Comparison of ENCODE assay signal across 29 mouse cellular contexts in the genomic region with DNA sequence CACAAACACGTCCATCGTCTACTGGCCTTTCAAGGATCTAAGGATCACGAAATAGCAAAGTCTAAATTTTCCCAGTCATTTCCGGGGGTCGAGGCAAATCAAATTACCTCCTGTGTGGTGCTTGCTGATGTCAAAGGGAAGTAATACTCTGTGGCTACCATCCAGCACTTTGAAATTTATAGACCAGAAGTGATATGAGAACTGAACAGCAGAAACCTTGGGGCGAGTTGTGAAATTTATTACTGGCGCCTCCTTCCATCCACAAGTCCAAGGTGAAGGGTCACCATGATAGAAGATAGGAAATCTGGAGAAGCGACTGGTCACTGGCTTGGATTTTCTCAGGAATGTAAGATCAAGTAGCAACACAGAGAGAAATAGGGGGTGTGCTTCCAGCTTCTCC.
DNase-seq lines count a peak whose midpoint lies in the region; ATAC-seq and TF ChIP-seq lines count a peak whose summit lies in the region.
"Had no signal": no experiment of that assay in that cellular context is flagged by ENCODE, and none has a peak within 500 bp of the region (broad histone marks: within the 10 kb centered on the region; RNA-seq: fewer than 3 reads in every experiment).

No protein-coding gene starts in this region.

- no peak for TF ChIP-seq EP300 in liver, postnatal 0 days (IDR thresholded peaks at IDR 0.05; ENCODE audit: low read depth)

- H3K27ac ChIP-seq in heart, embryonic 13.5 days (replicated peaks), result 0 out of 2 replicates have a peak overlapping the region, but pooled peaks have one; percentile 8
- H3K27ac ChIP-seq in liver, adult 2 months (replicated peaks; ENCODE audit: insufficient read depth, low read depth, low read length), result 0 out of 2 replicates have a peak overlapping the region, but pooled peaks have one; percentile 30
- H3K27ac ChIP-seq in liver, postnatal 0 days (ENCODE audit: low read depth), result no peak overlapping the region
- no peak overlapping the region for H3K27ac ChIP-seq in kidney, embryonic 15.5 days
- H3K27ac ChIP-seq: embryonic facial prominence, embryonic 13.5 days; forebrain, embryonic 10.5 days; forebrain, embryonic 15.5 days; heart, embryonic 15.5 days; hindbrain, embryonic 12.5 days; hindbrain, postnatal 0 days; intestine, embryonic 15.5 days; liver, embryonic 13.5 days; midbrain, embryonic 15.5 days had no signal

- H3K27me3 ChIP-seq in heart, embryonic 13.5 days (replicated peaks), result no peaks in the 10 kb centered on the region
- H3K27me3 ChIP-seq in liver, adult 2 months (ENCODE audit: control insufficient read depth, insufficient read depth, low read length), result no peaks in the 10 kb centered on the region
- no peaks in the 10 kb centered on the region for H3K27me3 ChIP-seq in liver, postnatal 0 days (ENCODE audit: insufficient read depth, low read length)
- no peaks in the 10 kb centered on the region for H3K27me3 ChIP-seq in kidney, embryonic 15.5 days
- H3K27me3 ChIP-seq: CH12.LX; embryonic facial prominence, embryonic 13.5 days; forebrain, embryonic 15.5 days; heart, embryonic 15.5 days; hindbrain, embryonic 12.5 days; intestine, embryonic 15.5 days; liver, embryonic 13.5 days; megakaryocyte, embryonic 14.5 days; midbrain, embryonic 15.5 days had no signal

- H3K36me3 ChIP-seq in heart, embryonic 13.5 days, result no peaks in the 10 kb centered on the region
- no peaks in the 10 kb centered on the region for H3K36me3 ChIP-seq in liver, adult 2 months (ENCODE audit: control insufficient read depth, insufficient read depth, low read length)
- H3K36me3 ChIP-seq in liver, postnatal 0 days (replicated peaks; ENCODE audit: insufficient read depth, low read length), result no peaks in the 10 kb centered on the region
- no peaks in the 10 kb centered on the region for H3K36me3 ChIP-seq in kidney, embryonic 15.5 days
- H3K36me3 ChIP-seq: embryonic facial prominence, embryonic 13.5 days; forebrain, embryonic 10.5 days; forebrain, embryonic 15.5 days; heart, embryonic 15.5 days; hindbrain, embryonic 12.5 days; intestine, embryonic 15.5 days; liver, embryonic 13.5 days; midbrain, embryonic 15.5 days had no signal

- H3K4me2 ChIP-seq in heart, embryonic 13.5 days, result no peak overlapping the region
- no peak overlapping the region for H3K4me2 ChIP-seq in liver, postnatal 0 days (ENCODE audit: low read depth, low read length)
- no peak overlapping the region for H3K4me2 ChIP-seq in kidney, embryonic 15.5 days
- H3K4me2 ChIP-seq: embryonic facial prominence, embryonic 13.5 days; forebrain, embryonic 15.5 days; heart, embryonic 15.5 days; hindbrain, embryonic 12.5 days; intestine, embryonic 15.5 days; liver, embryonic 13.5 days; midbrain, embryonic 15.5 days had no signal

- no peak for TF ChIP-seq CTCF in liver, adult 2 months (IDR thresholded peaks at IDR 0.05; ENCODE audit: low read depth, low read length)
- TF ChIP-seq CTCF in liver, postnatal 0 days (IDR thresholded peaks at IDR 0.05; ENCODE audit: low read depth), result no peak

- peak; percentile 51 for DNase-seq in adrenal gland, adult 2 months
- no peak for DNase-seq in adrenal gland, postnatal 4 days (ENCODE audit: low spot score in 2 of 2)
- DNase-seq in heart, postnatal 4 days, result no peak
- DNase-seq in liver, adult 2 months (ENCODE audit: extremely low read depth, low read depth, low spot score), result peak; percentile 47
- DNase-seq in liver, postnatal 0 days, result no peak
- no peak for DNase-seq in embryo, embryonic 10.5 days (ENCODE audit: low spot score)
- DNase-seq: cerebellum, adult 11-12 months; cerebellum, adult 9-11 months; layer of hippocampus, postnatal 36 days; left cerebral cortex, postnatal 4 days; liver, embryonic 13.5 days; lung, adult 2 months; lung, postnatal 36 days; right cerebral cortex, postnatal 25 days; spleen, adult 18-20 months; thymus, postnatal 14 days had no signal

- H3K4me3 ChIP-seq in heart, embryonic 13.5 days, result no peak overlapping the region
- H3K4me3 ChIP-seq in liver, adult 2 months (ENCODE audit: insufficient read depth, low read depth, low read length), result no peak overlapping the region
- H3K4me3 ChIP-seq in liver, postnatal 0 days (ENCODE audit: low read depth, low read length), result no peak overlapping the region
- no peak overlapping the region for H3K4me3 ChIP-seq in kidney, embryonic 15.5 days (replicated peaks)
- H3K4me3 ChIP-seq: embryonic facial prominence, embryonic 13.5 days; forebrain, embryonic 10.5 days; forebrain, embryonic 15.5 days; heart, embryonic 15.5 days; hindbrain, embryonic 12.5 days; intestine, embryonic 15.5 days; liver, embryonic 13.5 days; megakaryocyte, embryonic 14.5 days; midbrain, embryonic 15.5 days had no signal

- H3K9ac ChIP-seq in heart, embryonic 13.5 days, result no peak overlapping the region
- H3K9ac ChIP-seq in liver, adult 2 months (ENCODE audit: low read depth, low read length), result no peak overlapping the region
- no peak overlapping the region for H3K9ac ChIP-seq in liver, postnatal 0 days (replicated peaks)
- no peak overlapping the region for H3K9ac ChIP-seq in kidney, embryonic 15.5 days
- H3K9ac ChIP-seq: embryonic facial prominence, embryonic 13.5 days; forebrain, embryonic 15.5 days; heart, embryonic 15.5 days; hindbrain, embryonic 12.5 days; intestine, embryonic 15.5 days; liver, embryonic 13.5 days; midbrain, embryonic 15.5 days had no signal

- TF ChIP-seq POLR2A in liver, adult 2 months (IDR thresholded peaks at IDR 0.05; ENCODE audit: extremely low read depth, insufficient read depth, low read length), result no peak

- no peaks in the 10 kb centered on the region for H3K79me2 ChIP-seq in liver, adult 2 months (ENCODE audit: control insufficient read depth, insufficient read depth, low read length)

- WGBS in heart, embryonic 13.5 days, result 70% methylated on average over 8 of the region's 8 CpGs
- 64% methylated on average over 8 of the region's 8 CpGs for WGBS in liver, adult 2 months
- WGBS in liver, postnatal 0 days (ENCODE audit: insufficient replicate concordance), result 61% methylated on average over 8 of the region's 8 CpGs
- WGBS in kidney, embryonic 15.5 days, result 24% methylated on average over 8 of the region's 8 CpGs

- H3K4me1 ChIP-seq in heart, embryonic 13.5 days, result peaks cover 51% of the 10 kb centered on the region
- peaks cover 17% of the 10 kb centered on the region for H3K4me1 ChIP-seq in liver, adult 2 months (ENCODE audit: control insufficient read depth, insufficient read depth, low read length)
- H3K4me1 ChIP-seq in liver, postnatal 0 days (ENCODE audit: insufficient read depth), result peaks cover 6% of the 10 kb centered on the region
- peaks cover 15% of the 10 kb centered on the region for H3K4me1 ChIP-seq in kidney, embryonic 15.5 days
- H3K4me1 ChIP-seq: liver, embryonic 13.5 days had no signal

- no peaks in the 10 kb centered on the region for H3K9me3 ChIP-seq in heart, embryonic 13.5 days
- no peaks in the 10 kb centered on the region for H3K9me3 ChIP-seq in liver, postnatal 0 days (ENCODE audit: low read length)
- no peaks in the 10 kb centered on the region for H3K9me3 ChIP-seq in kidney, embryonic 15.5 days (replicated peaks)
- H3K9me3 ChIP-seq: embryonic facial prominence, embryonic 13.5 days; forebrain, embryonic 10.5 days; forebrain, embryonic 15.5 days; heart, embryonic 15.5 days; hindbrain, embryonic 12.5 days; intestine, embryonic 15.5 days; liver, embryonic 13.5 days; megakaryocyte, embryonic 14.5 days; midbrain, embryonic 15.5 days had no signal

- ATAC-seq in heart, embryonic 13.5 days (ENCODE audit: extremely low read depth, insufficient number of reproducible peaks, low FRiP score, low TSS enrichment), result no peak
- ATAC-seq in liver, postnatal 0 days, result no peak
- peak; percentile 55; the same call in 1 of the 2 replicates for ATAC-seq in kidney, embryonic 15.5 days (replicated peaks; ENCODE audit: low FRiP score)
- ATAC-seq: activated CD4-positive, CD25-positive, alpha-beta regulatory T cell, adult 4 months; forebrain, embryonic 15.5 days; hindbrain, postnatal 0 days; intestine, embryonic 15.5 days; midbrain, embryonic 15.5 days had no signal

Comparison
In these comparisons a context has a peak if more than half of its experiments do, and no peak if none do; other contexts are left out.
1. DNase-seq: peak in adrenal gland, adult 2 months (single experiment) and liver, adult 2 months (single experiment); none in adrenal gland, postnatal 4 days (0 of 2), heart, postnatal 4 days (single experiment), liver, postnatal 0 days (single experiment) and embryo, embryonic 10.5 days (single experiment).
2. H3K27ac ChIP-seq: peak in heart, embryonic 13.5 days (single experiment) and liver, adult 2 months (single experiment); none in liver, postnatal 0 days (single experiment) and kidney, embryonic 15.5 days (single experiment).